Mouse (Mus musculus) ovary, postnatal 36 days (tissue): ENCODE data around the gene Gbp5.

Experiments used
- DNase-seq: peaks from one replicate; pipeline ENCODE4 v3.0.0; 2022; ENCODE audit warnings: low spot score, mixed read lengths

Gbp5 gene

DNA sequence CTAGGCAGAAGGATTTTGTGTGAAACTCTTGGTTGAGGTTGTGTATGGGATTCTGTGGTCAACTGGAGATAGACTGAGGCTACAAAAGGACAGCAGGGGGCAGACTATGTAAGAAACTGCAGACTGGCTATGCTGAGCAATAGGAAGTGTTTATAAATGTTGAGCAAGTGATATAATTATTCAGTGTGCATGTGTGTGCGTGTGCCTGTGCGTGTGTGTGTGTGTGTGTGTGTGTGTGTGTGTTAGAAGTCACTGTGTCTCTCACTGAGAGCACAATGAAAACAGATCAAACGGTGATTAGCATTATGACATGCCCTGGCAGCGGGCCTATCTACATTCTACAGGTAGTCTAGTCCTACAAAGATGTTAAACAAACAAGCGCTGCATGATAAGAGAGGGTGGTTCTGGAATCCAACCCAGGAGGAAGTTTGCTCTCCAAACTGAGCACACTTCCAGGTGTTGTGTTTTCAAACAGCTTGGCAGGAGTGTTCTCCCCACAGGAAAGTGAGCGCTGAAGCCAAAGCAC lies at the start of gene Gbp5:
Gbp5 (plus strand) TSS at position 443 of the 526 bp plus-strand sequence.
- DNase-seq = peak; percentile 38

DNA sequence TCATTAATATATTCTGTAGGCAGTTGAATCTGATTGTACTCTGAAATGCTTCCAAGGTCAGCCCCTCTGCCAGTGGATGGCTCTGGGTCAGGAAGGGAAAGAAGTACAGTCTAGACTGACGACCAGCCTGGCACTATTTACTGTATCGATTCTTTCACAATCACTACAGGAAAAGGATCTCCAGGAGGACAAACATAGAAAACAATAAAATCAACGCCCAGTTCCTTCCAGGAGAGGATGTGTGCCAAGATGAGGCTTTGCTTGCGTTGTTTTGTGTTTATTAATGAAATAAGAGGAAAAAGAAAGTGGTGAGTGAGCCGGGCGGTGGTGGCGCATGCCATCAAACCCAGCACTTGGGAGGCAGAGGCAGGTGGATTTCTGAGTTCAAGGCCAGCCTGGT lies 39.6 kb upstream of the Gbp5 start:
- DNase-seq = no peak

DNA sequence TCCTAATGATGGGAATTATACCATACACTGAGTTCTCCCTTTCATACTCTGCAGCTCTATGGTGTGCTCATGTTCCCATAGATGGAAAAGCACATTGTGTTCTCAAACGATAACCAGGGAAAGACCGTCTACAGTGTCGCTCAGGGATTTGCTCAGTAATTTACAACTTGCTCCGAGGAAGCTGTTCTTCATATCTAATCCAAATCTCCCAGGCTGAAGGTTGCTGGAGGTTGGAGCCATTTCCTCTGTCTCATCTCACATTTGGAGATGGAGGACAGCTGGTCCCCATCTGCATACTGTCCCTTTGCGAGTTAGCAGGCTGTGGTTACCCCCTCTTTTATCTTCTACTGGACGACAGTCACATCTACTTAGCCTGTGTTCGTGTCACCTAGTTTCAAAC lies 34.5 kb upstream of the Gbp5 start:
- DNase-seq = no peak

DNA sequence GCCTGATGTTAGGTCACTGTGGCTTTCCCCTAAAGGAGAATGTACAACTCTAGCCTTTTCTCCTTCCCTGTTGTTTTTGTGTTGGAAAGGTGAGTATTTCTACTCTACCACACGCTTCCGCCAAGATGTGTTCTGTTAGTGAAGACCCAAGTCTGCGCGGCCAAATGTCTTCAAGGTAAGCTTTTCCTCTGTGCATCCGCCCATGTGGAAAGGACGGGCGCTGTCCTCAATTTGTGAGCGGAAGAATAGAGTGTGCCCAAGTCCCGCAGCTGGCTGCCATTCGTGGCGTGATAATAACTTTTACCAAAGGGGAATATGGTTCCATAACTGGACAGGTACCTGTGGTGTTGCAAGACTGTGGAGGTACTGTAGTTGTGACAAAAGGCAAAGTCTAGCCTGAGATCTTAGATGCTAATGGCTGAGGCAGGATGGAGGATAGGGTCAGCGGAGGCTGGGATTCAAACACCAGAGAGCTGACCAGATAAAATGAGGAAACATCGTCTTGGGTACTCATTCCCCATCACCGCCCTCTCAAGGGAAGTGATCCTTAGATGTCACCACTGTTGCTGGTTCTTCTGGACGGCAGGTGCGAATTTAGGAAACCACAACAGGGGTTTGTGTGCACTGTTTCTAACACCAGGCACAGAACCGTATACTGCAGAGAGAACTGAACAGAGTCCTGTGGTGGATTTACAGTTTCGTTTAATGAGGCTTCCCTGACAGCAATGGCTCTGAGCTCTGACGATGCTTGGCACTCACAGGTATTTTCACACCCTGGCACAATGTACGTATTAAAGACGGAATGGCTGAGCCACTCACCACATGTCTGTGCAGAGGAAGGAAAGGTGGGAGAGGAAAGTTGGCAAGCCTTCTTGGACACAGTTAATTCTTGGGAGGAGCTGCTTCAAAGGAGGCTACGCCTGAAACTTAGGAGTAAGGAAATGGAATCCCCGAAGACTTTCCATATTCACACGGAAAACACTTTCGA lies 30.7 kb upstream of the Gbp5 start:
- DNase-seq = no peak

DNA sequence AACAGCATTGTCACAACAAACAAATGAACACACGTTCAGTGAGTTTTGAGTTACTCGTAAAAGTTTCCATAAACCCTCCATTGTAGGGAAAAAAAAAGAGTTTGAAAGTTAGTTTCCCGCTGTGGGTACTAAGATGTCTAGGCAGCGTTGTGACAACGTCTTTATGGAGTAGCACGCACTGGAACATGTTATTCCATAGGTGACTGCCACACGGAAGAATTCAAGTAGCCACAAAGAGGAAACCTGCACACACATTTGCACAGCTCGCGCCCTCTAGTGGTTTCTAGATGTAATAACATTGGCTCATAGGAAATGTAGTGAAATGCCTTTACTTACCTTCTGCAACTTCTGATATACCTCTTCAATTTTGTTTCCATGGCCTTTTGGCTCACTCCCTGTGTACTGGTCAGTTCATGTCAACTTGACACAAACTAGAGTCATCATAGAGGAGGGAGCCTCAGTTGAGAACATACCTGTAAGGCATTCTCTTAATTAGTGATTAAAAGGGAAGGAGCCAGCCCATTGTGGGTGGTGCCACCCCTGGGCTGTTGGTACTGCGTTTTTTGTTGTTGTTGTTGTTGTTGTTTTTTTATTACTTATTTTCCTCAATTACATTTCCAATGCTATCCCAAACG lies 19.3 kb upstream of the Gbp5 start:
- no peak for DNase-seq

DNA sequence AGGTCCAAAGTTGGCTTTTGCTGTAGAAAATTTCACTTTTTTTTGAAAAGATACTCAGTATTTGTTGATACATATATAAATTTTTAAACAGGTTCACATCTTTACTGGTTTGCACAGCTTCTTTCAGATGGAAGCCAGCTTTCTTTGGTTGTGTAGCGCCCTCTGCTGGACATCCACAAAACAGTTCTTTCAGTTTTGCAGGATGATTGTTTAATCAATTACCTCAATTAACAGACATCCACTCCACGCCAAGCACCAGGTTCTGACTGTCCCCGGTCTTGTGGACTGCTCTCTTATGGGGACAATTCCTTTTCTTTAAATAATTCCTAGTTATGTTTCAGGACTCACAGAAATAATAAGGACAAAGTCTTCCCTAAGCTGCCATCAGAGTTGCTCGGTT lies 17.9 kb upstream of the Gbp5 start:
- DNase-seq = peak; percentile 24

DNA sequence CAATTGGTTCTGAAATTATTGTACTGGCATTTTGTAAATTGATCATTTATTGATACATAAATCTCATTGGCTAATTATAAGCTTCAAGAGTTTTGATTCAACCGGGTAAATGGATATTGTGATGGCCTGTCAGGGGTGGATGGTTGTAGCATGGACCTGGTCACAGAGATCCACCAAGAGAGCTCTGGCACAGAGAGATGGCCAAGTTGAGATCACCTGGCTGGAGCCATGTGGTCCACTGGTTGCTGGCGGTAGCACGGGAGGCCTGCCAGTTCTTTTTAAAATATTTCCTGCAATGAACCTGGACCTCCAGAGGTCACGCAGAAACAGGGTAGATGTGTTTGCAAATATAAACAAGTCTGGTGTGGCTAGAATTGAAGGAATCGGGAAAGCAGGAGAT lies 15.9 kb upstream of the Gbp5 start:
- no peak for DNase-seq

DNA sequence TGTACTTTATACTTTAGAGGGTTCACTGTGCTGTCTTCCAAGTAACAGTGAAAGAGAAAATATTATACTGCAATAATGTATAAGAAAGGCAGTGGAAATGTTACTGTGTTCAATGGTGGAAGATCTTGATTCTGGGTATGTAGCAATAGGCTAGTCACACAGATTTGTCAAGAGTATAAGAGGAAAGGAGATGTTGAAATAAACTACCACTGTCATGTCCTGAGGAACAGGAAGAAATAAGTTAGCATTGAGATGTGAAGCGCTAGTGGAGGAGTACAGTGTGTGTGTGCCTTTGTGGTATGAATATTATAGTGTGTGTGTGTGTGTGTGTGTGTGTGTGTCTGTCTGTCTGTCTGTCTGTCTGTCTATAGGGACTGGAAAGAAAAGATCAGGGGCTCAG lies 15.4 kb upstream of the Gbp5 start:
- DNase-seq = no peak

DNA sequence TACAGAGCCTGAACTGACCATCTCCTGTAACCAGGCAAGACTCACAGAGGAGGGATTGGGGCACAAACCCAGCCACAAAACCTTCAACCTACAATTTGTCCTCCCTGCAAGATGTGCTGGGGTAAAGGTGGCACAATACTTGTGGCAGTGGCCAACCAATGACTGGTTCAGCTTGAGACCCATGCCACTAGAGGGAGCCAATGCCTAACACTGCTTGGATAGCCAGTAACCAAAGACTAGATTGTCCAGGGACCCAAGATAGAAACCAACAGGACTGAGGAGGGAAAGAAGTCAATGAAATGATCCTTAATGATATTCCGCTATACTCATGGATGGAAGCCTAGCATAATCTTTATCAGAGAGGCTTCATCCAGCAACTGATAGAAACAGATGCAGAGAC lies 3.3 kb upstream of the Gbp5 start:
- peak; percentile 53 for DNase-seq

DNA sequence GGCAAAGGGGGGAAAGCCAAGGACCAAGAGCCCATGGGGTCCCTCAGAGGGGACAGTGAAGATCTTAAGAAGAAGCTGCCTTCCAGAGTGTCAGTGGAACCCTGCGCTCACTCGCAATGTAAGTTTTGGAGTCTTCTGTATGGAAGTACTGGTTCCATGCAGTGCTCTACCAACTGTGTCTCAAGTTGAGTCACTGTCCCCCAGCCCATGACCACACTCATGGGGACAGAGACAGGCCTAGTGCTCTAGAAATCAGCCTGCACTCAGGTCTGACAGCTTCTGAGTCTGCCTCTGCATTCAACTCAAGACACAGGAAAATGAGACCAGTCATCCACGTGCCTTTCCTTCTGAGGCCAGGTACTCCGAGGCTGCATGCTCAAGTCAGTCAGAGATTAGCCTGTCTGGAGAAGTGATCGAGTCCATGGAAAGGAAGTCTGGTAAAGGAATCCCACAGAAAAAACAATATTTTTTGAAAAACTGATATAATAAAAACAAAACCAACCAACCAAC lies 1.4 kb downstream of the Gbp5 start:
- no peak for DNase-seq

DNA sequence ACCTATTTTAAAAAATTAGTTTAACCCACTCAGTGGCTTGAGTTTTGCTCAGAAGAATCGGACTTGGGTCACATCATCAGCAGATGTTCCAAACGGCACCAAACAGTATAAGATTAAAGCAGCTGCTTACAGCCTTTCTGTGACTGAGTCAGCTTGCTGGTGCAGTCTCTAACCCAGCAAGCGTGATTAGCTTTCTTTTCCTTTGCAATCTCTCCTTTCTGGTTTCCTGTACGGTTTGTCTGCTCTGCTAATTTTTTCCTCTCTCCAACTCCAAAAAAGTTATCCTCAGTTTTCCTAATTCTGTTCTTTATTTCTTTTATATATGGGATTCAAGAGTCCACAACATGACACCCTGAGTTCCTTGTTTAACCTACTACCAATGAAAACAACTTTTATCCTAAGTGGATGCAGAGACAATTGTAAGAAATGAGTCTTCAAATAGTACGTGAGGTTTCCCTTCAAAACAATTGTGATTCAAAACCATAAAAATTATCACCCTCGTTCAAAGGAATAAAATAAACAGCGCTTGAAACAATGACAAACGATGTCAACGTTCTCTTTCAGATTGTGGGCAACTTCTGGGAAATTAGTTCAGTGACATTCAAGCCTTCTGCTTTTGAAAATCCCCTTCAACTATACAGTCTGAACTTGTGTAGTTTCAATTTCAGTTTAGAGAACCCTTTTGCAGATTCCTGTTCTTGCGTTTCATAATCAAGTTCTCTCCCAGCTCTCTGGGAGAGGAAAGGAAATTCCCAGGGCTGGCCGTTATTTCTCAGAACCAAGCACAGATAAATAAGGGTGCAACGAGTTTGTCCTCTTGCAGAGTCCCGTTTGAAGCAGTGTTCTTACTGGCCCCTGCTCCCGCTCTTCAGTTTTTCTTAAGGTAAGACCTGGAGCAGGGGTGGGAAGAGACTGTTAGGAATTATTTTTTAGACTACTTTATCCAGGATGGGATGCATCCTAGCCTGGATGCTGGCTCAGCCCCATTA lies 2.6 kb downstream of the Gbp5 start:
- DNase-seq = no peak

DNA sequence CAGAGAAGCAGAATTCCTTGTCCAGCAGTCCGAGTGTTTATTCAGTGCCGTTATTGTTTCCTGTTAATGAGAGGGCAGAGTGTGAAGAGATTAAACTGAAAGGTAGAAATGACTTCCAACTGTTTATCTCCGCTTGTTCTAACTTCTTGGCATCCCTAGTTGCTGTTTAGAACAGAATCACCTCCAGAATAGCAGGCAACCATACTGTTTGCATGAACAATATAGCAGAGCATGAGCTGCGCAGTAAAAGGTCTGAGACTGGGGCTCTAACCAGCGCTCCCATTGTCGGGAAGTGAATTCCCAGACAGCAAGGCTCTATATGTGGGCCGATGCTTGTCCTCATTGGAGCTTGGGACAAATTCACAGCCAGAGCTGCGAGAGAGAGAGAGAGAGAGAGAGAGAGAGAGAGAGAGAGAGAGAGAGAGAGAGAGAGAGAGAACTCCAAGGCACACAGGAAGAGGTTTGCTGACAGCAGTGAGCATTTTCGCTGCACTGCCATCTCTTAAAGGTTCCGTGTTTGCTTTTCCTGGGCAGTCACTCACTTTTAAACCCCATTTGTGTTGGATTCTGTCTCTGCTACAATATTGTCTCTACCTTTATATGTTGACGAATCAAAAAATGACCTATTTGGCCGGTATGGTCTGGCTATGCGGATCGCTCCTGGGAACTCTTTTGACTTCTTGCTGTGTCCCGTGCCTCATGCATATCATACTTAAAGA lies 3.5 kb downstream of the Gbp5 start:
- no peak for DNase-seq

DNA sequence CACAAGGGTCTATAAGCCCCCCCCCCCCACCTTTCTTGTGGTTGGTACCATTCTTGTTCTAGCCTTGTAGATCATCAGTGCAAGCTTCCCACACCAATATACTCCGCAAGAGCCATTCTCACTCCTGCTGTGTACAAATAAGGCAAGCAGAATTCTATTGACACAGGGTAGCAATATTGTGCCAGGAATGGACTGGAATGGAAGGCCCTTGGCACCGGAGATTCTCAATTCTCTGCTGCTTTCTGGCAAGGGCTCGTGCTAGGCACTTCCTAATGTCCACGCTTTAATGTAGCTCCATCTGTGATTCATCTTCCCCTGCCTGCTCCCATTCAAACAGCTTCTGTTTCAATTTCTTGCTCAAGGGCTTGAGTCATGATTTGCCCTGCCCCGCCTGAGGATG lies 5.2 kb downstream of the Gbp5 start:
- DNase-seq = no peak

DNA sequence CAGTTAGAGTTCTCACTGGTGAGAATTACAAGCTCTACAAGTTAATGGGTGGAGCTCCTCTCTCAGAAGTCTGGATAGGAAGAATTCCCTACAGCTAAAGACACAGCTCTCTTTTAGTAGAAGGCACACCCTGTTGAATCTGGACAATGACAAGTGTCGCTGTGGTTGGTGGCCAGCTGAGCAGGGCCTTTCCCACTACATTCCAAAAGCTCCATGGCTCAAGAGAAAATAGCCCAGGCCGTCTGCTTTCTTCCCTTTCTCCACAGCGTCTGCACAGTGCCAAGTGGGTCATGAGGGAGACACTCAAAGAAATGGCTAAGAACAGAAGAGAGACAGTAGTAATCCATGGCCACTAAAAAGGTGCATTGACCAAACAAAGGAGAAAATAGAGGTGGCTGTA lies 34.3 kb downstream of the Gbp5 start:
- no peak for DNase-seq

DNA sequence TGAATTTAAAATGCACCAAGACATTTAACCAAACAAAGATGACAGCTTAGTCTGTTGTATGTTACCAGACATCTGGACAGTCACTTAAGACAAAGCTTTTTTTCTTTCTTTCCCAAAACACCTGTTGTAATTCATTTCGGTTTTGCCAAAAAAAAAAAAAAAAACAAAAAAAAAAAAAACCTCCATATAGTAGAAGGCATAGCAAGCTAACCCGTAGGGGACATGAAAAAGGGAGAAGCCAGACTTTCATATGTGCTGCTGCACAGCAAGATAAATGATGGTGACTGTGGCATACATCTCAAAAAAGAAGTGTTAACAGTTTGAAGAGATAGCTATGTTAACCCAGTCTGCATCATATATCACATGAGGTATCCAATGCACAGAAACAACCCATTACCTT lies 35.8 kb downstream of the Gbp5 start:
- no peak for DNase-seq

DNA sequence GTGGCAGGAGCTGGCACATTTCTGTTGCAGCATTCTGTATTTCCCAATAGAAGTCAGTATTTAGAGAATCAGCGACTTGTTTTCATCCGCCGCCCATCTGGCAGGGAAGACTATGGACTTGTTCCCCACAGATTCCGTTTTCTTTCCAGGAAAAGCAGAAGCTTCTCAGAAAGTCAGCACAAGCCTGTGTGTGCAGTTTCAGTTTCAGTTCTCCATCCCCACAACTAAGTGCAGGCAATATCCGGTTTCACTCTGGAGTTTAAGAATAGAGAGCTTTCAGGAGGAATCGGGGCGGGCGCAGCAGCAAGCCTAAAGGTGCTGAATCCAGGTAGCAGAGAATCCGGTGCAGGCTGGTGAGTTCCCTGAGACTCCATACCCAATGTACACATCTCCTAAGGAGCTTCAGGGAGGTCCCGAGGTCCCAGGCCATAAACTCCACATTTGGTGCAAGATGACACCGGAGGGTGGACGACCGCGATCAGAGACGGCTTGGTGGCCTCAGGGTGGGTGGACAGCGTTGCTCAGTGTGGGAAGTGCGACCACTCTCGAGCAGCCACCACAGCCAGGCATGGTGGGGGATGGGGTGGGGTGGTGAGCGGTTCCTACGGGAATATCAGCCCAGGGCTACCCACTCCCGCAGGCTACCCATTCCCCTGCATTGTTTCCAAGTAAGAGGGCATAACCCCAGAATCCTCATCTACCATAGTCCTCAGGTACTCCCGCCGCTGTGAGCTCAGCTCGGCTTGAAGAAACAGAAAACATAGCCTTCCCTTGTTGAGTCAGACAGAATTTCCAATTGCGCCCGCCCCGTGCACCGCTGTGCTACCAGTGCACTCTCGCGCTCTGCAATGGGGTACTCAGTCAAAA lies 36.5 kb downstream of the Gbp5 start, which contains the start of gene Gbp7:
Gbp7 (plus strand) TSS at position 256 of the 867 bp plus-strand sequence.
- peak; percentile 35 for DNase-seq

DNA sequence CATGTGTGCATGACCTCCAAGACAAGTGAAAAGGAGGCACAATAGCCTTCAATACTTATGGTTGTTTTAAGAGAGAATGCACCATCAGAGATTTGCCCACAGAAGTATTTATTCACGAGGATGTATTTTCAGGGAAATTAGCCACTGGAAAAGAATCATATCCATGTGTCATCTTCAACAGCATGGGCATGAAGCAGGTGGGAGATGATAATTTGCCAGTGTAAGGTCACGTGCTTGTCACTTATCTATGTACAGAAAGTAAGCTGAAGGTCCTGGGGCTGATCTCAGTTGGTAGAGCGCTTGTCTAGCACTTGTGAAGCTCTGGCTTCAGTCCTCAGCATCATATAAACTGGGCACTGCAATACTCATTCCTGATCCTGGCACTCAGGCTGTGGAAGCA lies 37.8 kb downstream of the Gbp5 start:
- DNase-seq = no peak

DNA sequence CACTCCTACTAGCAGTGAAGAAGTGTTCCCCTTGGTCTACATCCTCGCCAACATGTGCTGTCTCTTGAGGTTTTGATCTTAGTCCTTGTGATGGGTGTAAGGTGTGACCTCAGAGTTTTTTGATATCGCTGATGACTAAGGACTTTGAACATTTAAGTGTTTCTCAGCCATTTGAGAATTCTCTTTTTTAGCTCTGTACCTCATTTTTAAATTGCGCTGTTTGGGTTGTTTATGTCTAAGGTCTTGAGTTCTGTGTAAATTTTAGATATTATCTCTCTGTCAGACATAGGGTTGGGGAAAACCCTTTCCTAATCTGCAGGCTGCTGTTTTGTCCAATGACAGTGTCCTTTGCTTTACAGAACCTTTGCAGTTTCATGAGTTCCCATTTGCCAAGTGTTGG lies 39.4 kb downstream of the Gbp5 start:
- no peak for DNase-seq

DNA sequence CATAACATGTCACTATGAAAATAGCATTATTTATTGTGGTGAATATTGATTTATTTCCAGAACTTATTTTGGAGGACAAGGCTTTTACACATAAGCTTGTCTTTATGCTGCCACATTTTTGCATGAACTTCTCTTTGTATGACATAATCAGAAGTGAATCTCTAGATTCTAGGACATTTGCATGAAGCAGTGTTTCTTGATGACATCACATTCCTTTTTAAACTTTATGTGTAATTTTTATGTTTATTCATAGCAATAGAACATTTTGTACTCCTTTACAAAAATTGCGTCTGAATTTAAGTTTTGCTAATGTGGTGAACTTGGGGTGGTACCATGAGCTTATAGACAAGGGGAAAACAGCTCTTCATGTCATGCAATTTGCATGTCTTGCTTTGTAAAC lies 41.9 kb downstream of the Gbp5 start:
- no peak for DNase-seq

DNA sequence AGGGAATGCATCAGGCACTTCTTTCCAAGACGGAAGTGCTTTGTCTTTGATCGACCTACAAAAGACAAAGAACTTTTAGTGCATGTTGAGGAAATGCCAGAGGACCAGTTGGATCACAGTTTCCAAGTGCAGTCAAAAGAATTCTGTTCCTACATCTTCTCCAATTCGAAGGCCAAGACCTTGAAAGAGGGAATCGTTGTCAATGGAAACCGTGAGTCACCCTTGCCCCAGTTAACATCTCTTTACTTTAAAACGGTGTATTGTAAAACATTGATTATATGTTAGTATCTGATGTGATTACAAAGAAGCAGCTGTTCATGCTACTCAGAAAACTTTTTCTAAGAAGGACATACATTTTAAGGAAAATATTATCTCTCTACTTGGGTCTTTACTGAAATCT lies 47.6 kb downstream of the Gbp5 start:
- DNase-seq = no peak
